Mouse (Mus musculus) embryonic facial prominence, embryonic 14.5 days (tissue): Measurements from ENCODE around the gene Fam78a. TPM values are rescaled to one million over a fixed set of nuclear protein-coding genes. Genes with fewer than 3 reads are reported as not detected.

Experiments
- ATAC-seq: fragments of 200-750 bp; cut with Nextera tagmentation; 2 replicates; pipeline ENCODE4 v1.8.0; 2017; ENCODE audit warnings: low read depth, moderate number of reproducible peaks, moderate TSS enrichment
- DNase-seq: peaks from one replicate; pipeline ENCODE4 v3.0.0-alpha.2; 2015; ENCODE audit warnings: low spot score
- H3K27ac ChIP-seq: fragments of 300-500 bp; sonication (generic); replicated peaks from 2 replicates; pipeline ENCODE4 v1.5.1; 2014; ENCODE audit warnings: low read depth, mild to moderate bottlenecking, low read length, moderate library complexity
- H3K27me3 ChIP-seq: fragments of 300-500 bp; sonication (generic); replicated peaks from 2 replicates; pipeline ENCODE4 v1.6.1; 2014; ENCODE audit warnings: low read length; ENCODE audit not compliant: control insufficient read depth, insufficient read depth
- H3K36me3 ChIP-seq: fragments of 300-500 bp; sonication (generic); 2 replicates; pipeline ENCODE4 v1.6.1; 2014; ENCODE audit warnings: low read length, mixed read lengths; ENCODE audit not compliant: control insufficient read depth, insufficient read depth
- H3K4me1 ChIP-seq: fragments of 300-500 bp; sonication (generic); 2 replicates; pipeline ENCODE4 v1.6.1; 2014; ENCODE audit warnings: antibody characterized with exemption, low read length; ENCODE audit not compliant: control insufficient read depth, insufficient read depth
- H3K4me2 ChIP-seq: fragments of 300-500 bp; sonication (generic); 2 replicates; pipeline ENCODE4 v1.6.1; 2014; ENCODE audit warnings: low read depth, mild to moderate bottlenecking, low read length, moderate library complexity, mixed read lengths
- H3K4me3 ChIP-seq: fragments of 300-500 bp; sonication (generic); 2 replicates; pipeline ENCODE4 v1.5.1; 2014; ENCODE audit warnings: low read depth, mild to moderate bottlenecking, low read length
- H3K9ac ChIP-seq: fragments of 300-500 bp; sonication (generic); 2 replicates; pipeline ENCODE4 v1.6.1; 2014; ENCODE audit warnings: low read depth, mild to moderate bottlenecking, low read length, moderate library complexity, mixed read lengths
- H3K9me3 ChIP-seq: fragments of 300-500 bp; sonication (generic); 2 replicates; pipeline ENCODE4 v1.6.1; 2016; ENCODE audit warnings: low read length; ENCODE audit not compliant: control insufficient read depth
- WGBS: fragments of 180-500 bp; shearing (Covaris S2); extraction: QIAGEN DNeasy Blood & Tissue Kit; methylation state at CpG from one replicate; pipeline ENCODE4 v1.1.7; 2014; 5-methylcytosine and 5-hydroxymethylcytosine counted together
- polyA plus RNA-seq: library from polyadenylated mRNA; unstranded; fragments of >200 nt; fragmentation: Nextera tagmentation; extraction: Ambion mirVana; gene quantifications from 2 replicates; pipeline ENCODE4 v1.2.1, GENCODE M21; 2014

The Fam78a gene
- 8.2 and 8.9 TPM in 2 replicates for polyA plus RNA-seq

- peak; percentile 70 for ATAC-seq
- DNase-seq = peak; percentile 86
- peak within 1 kb of the TSS; percentile 100 for H3K4me2 ChIP-seq
- H3K9me3 ChIP-seq = no peaks in the 10 kb centered on the region
- peak within 1 kb of the TSS; percentile 63 for H3K4me3 ChIP-seq
- H3K27ac ChIP-seq = no peak within 1 kb of the TSS
- H3K36me3 ChIP-seq = no peaks in the 10 kb centered on the region
- under 1% methylated on average over 24 of the region's 68 CpGs for WGBS
- H3K27me3 ChIP-seq = peaks cover 51% of the 10 kb centered on the region
- peak within 1 kb of the TSS; percentile 60 for H3K9ac ChIP-seq
- H3K4me1 ChIP-seq = peaks cover 16% of the 10 kb centered on the region
Observed at GRCm38 (mm10) chr2:32084111-32084871, at the start of gene Fam78a. Gene Fam78a (minus strand): TSS chr2:32084857.

- Histone ChIP-seq H3K4me2 (no peak overlapping the region), H3K36me3 (no peaks in the 10 kb centered on the region), H3K4me3 (no peak overlapping the region), H3K9me3 (no peaks in the 10 kb centered on the region), H3K27ac (no peak overlapping the region), H3K4me1 (peaks cover 9% of the 10 kb centered on the region), H3K27me3 (no peaks in the 10 kb centered on the region), H3K9ac (no peak overlapping the region)
- ATAC-seq (no peak), DNase-seq (peak; percentile 89)
- 4% methylated on average over 2 of the region's 2 CpGs for WGBS
Observed at GRCm38 (mm10) chr2:32134039-32134438, 49.4 kb upstream of the Fam78a start.

- Histone ChIP-seq H3K27me3 (no peaks in the 10 kb centered on the region), H3K9me3 (no peaks in the 10 kb centered on the region), H3K4me1 (0 out of 2 replicates have a peak, but pooled peaks cover 4% of the 10 kb centered on the region), H3K27ac (no peak overlapping the region), H3K9ac (no peak overlapping the region), H3K4me3 (no peak overlapping the region), H3K4me2 (0 out of 2 replicates have a peak overlapping the region, but pooled peaks have one; percentile 23), H3K36me3 (no peaks in the 10 kb centered on the region)
- ATAC-seq (no peak), DNase-seq (peak; percentile 32)
- WGBS = 2% methylated on average over 12 of the region's 12 CpGs
Observed at GRCm38 (mm10) chr2:32132567-32132992, 47.9 kb upstream of the Fam78a start.

- WGBS = 67% methylated on average over 6 of the region's 6 CpGs
- no peak overlapping the region for H3K9ac ChIP-seq
- H3K27me3 ChIP-seq = no peaks in the 10 kb centered on the region
- ATAC-seq = no peak
- H3K4me1 ChIP-seq = 0 out of 2 replicates have a peak, but pooled peaks cover 4% of the 10 kb centered on the region
- H3K27ac ChIP-seq = no peak overlapping the region
- no peak for DNase-seq
- no peak overlapping the region for H3K4me3 ChIP-seq
- H3K4me2 ChIP-seq = 0 out of 2 replicates have a peak overlapping the region, but pooled peaks have one; percentile 23
- H3K9me3 ChIP-seq = no peaks in the 10 kb centered on the region
- H3K36me3 ChIP-seq = no peaks in the 10 kb centered on the region
Observed at GRCm38 (mm10) chr2:32131866-32132566, 47.4 kb upstream of the Fam78a start.

GRCm38 (mm10) chr2:32131205-32131834, 46.7 kb upstream of the Fam78a start:
- H3K4me2 ChIP-seq = no peak overlapping the region
- H3K4me3 ChIP-seq = no peak overlapping the region
- H3K27me3 ChIP-seq = no peaks in the 10 kb centered on the region
- 0 out of 2 replicates have a peak, but pooled peaks cover 4% of the 10 kb centered on the region for H3K4me1 ChIP-seq
- no peaks in the 10 kb centered on the region for H3K9me3 ChIP-seq
- no peak overlapping the region for H3K9ac ChIP-seq
- ATAC-seq (no peak), DNase-seq (no peak)
- H3K27ac ChIP-seq = no peak overlapping the region
- no peaks in the 10 kb centered on the region for H3K36me3 ChIP-seq
- WGBS = 83% methylated on average over 9 of the region's 9 CpGs

GRCm38 (mm10) chr2:32130435-32130834, 45.8 kb upstream of the Fam78a start:
- no peaks in the 10 kb centered on the region for H3K9me3 ChIP-seq
- DNase-seq (peak; percentile 70), ATAC-seq (no peak)
- H3K4me3 ChIP-seq = no peak overlapping the region
- no peak overlapping the region for H3K9ac ChIP-seq
- H3K4me2 ChIP-seq = no peak overlapping the region
- H3K36me3 ChIP-seq = no peaks in the 10 kb centered on the region
- no peaks in the 10 kb centered on the region for H3K27me3 ChIP-seq
- H3K27ac ChIP-seq = no peak overlapping the region
- 0 out of 2 replicates have a peak, but pooled peaks cover 4% of the 10 kb centered on the region for H3K4me1 ChIP-seq
- 33% methylated on average over 6 of the region's 6 CpGs for WGBS

GRCm38 (mm10) chr2:32129383-32130074, 44.9 kb upstream of the Fam78a start:
- DNase-seq (no peak), ATAC-seq (no peak)
- no peak overlapping the region for H3K9ac ChIP-seq
- no peaks in the 10 kb centered on the region for H3K36me3 ChIP-seq
- H3K4me1 ChIP-seq = 0 out of 2 replicates have a peak, but pooled peaks cover 4% of the 10 kb centered on the region
- no peaks in the 10 kb centered on the region for H3K27me3 ChIP-seq
- no peaks in the 10 kb centered on the region for H3K9me3 ChIP-seq
- no peak overlapping the region for H3K4me3 ChIP-seq
- WGBS = 58% methylated on average over 9 of the region's 11 CpGs
- no peak overlapping the region for H3K27ac ChIP-seq
- H3K4me2 ChIP-seq = no peak overlapping the region

- 81% methylated on average over 5 of the region's 5 CpGs for WGBS
Observed at GRCm38 (mm10) chr2:32128536-32128841, 43.8 kb upstream of the Fam78a start.

More at GRCm38 (mm10) chr2:32128536-32128841, 43.8 kb upstream of the Fam78a start:
- H3K27me3 ChIP-seq = no peaks in the 10 kb centered on the region
- 0 out of 2 replicates have a peak, but pooled peaks cover 4% of the 10 kb centered on the region for H3K4me1 ChIP-seq
- ATAC-seq (no peak), DNase-seq (no peak)
- no peak overlapping the region for H3K27ac ChIP-seq
- H3K36me3 ChIP-seq = no peaks in the 10 kb centered on the region
- no peak overlapping the region for H3K4me3 ChIP-seq
- H3K9me3 ChIP-seq = no peaks in the 10 kb centered on the region
- H3K4me2 ChIP-seq = no peak overlapping the region
- no peak overlapping the region for H3K9ac ChIP-seq
